Mouse (Mus musculus): Measurements from ENCODE around the gene Klhl25.
A peak's percentile ranks its signal among the peaks of the same experiment; 100 is the strongest.

DNA sequence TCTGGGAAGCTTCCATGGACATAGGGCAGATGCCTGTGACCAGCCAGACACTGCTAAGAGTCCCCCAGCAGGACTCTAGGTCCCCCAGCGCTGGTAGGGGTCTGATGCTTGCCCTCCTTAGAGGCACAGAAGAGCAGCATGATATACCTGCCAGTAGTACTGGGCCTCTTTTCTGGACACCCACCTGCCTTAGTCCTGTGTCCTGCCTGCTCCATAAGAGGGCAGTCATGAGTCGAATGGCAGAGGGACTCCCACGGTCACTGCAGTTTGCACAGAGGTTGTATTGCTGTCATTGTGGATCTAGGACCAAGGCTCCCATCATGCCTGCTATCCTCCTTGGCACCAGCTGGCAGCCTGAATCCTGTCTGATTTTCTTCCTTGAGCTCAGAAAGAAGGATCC is 25.1 kb downstream of the Klhl25 start:
- TF ChIP-seq CTCF (IDR thresholded peaks at IDR 0.05; ENCODE audit: borderline replicate concordance, extremely low read depth, insufficient read depth, insufficient read length) = peak; percentile 28; the same call in 1 of the 2 replicates
- TF ChIP-seq POLR2A (IDR thresholded peaks at IDR 0.05; ENCODE audit: borderline replicate concordance, extremely low read depth, insufficient read depth, insufficient read length, poor library complexity, severe bottlenecking) = no peak
